Mouse (Mus musculus) ES-Bruce4 (cell line): ENCODE results near the gene Ccdc97. TPM values are rescaled to one million over a fixed set of nuclear protein-coding genes. Genes with fewer than 3 reads are reported as not detected.

Experiments used
- H3K27ac ChIP-seq: 2 replicates; pipeline ENCODE4 v1.5.1; 2012; ENCODE audit warnings: low read length, inconsistent platforms; ENCODE audit not compliant: insufficient read depth
- H3K27me3 ChIP-seq: 2 replicates; pipeline ENCODE4 v1.6.1; 2012; ENCODE audit warnings: mild to moderate bottlenecking, low read length, inconsistent platforms; ENCODE audit not compliant: control insufficient read depth, poor library complexity, insufficient read depth, severe bottlenecking
- H3K36me3 ChIP-seq: 2 replicates; pipeline ENCODE4 v1.6.1; 2012; ENCODE audit warnings: inconsistent platforms, mild to moderate bottlenecking, low read length, moderate library complexity; ENCODE audit not compliant: control insufficient read depth, poor library complexity, insufficient read depth, severe bottlenecking
- H3K4me1 ChIP-seq: one replicate; pipeline ENCODE4 v1.8.1; 2011; ENCODE audit warnings: low read length; ENCODE audit not compliant: control insufficient read depth, insufficient read depth
- H3K4me3 ChIP-seq: 2 replicates; pipeline ENCODE4 v1.5.1; 2011; ENCODE audit warnings: low read depth, mild to moderate bottlenecking, low read length
- H3K9ac ChIP-seq: 2 replicates; pipeline ENCODE4 v1.6.1; 2012; ENCODE audit warnings: low read depth, mild to moderate bottlenecking, inconsistent platforms; ENCODE audit not compliant: poor library complexity, severe bottlenecking
- H3K9me3 ChIP-seq: replicated peaks from 2 replicates; pipeline ENCODE4 v1.6.1; 2012; ENCODE audit warnings: mild to moderate bottlenecking, low read length, inconsistent platforms; ENCODE audit not compliant: control insufficient read depth, poor library complexity, insufficient read depth, severe bottlenecking
- CTCF ChIP-seq: IDR thresholded peaks from one replicate; pipeline ENCODE4 v1.8.1; 2011; ENCODE audit warnings: low read depth, low read length
- EP300 ChIP-seq: IDR thresholded peaks from 2 replicates; pipeline ENCODE4 v1.6.1; 2011; ENCODE audit warnings: low read depth, low read length; ENCODE audit not compliant: insufficient read depth
- POLR2A ChIP-seq: IDR thresholded peaks from one replicate; pipeline ENCODE4 v1.8.1; 2011; ENCODE audit warnings: low read length; ENCODE audit not compliant: insufficient read depth
- polyA plus RNA-seq: library from polyadenylated mRNA; stranded (reverse); fragments of >200 nt; gene quantifications from 2 replicates; pipeline ENCODE4 v1.2.4, GENCODE M21; 2011; ENCODE audit warnings: low read depth; ENCODE audit not compliant: missing spikeins, insufficient read depth, insufficient read length

Gene Ccdc97
- polyA plus RNA-seq, 1 experiment = 46.9 TPM

GRCm38 (mm10) chr7:25717478-25717877 lies 1.4 kb downstream of the Ccdc97 start:
- TF ChIP-seq POLR2A (no peak), CTCF (no peak), EP300 (no peak)
- Histone ChIP-seq H3K4me3 (no peak overlapping the region), H3K36me3 (peaks cover 11% of the 10 kb centered on the region), H3K27ac (no peak overlapping the region), H3K9ac (no peak overlapping the region), H3K27me3 (no peaks in the 10 kb centered on the region), H3K4me1 (no peaks in the 10 kb centered on the region), H3K9me3 (no peaks in the 10 kb centered on the region)

- H3K4me3 ChIP-seq = no peak overlapping the region
- no peaks in the 10 kb centered on the region for H3K9me3 ChIP-seq
- H3K27me3 ChIP-seq = no peaks in the 10 kb centered on the region
- H3K4me1 ChIP-seq = no peaks in the 10 kb centered on the region
- no peak overlapping the region for H3K9ac ChIP-seq
- H3K36me3 ChIP-seq = peaks cover 7% of the 10 kb centered on the region
- TF ChIP-seq EP300 (no peak), POLR2A (no peak), CTCF (no peak)
- H3K27ac ChIP-seq = no peak overlapping the region
These were observed 3.1 kb downstream of the Ccdc97 start for GRCm38 (mm10) chr7:25715731-25716271.

- H3K4me3 ChIP-seq = no peak overlapping the region
- no peaks in the 10 kb centered on the region for H3K27me3 ChIP-seq
- no peaks in the 10 kb centered on the region for H3K4me1 ChIP-seq
- H3K27ac ChIP-seq = no peak overlapping the region
- H3K9ac ChIP-seq = no peak overlapping the region
- TF ChIP-seq EP300 = no peak
- no peak for TF ChIP-seq POLR2A
- no peak for TF ChIP-seq CTCF
- peaks cover 7% of the 10 kb centered on the region for H3K36me3 ChIP-seq
- no peaks in the 10 kb centered on the region for H3K9me3 ChIP-seq
These were observed 4.3 kb downstream of the Ccdc97 start for GRCm38 (mm10) chr7:25714581-25714980.

GRCm38 (mm10) chr7:25712801-25713200 lies 6.1 kb downstream of the Ccdc97 start:
- Histone ChIP-seq H3K9ac (no peak overlapping the region), H3K36me3 (peaks cover 7% of the 10 kb centered on the region), H3K4me3 (no peak overlapping the region), H3K4me1 (no peaks in the 10 kb centered on the region), H3K27ac (no peak overlapping the region), H3K9me3 (no peaks in the 10 kb centered on the region), H3K27me3 (no peaks in the 10 kb centered on the region)
- no peak for TF ChIP-seq POLR2A
- TF ChIP-seq EP300 = no peak
- TF ChIP-seq CTCF = no peak

- Histone ChIP-seq H3K4me3 (no peak overlapping the region), H3K36me3 (peaks cover 7% of the 10 kb centered on the region), H3K9me3 (no peaks in the 10 kb centered on the region), H3K9ac (no peak overlapping the region), H3K27ac (no peak overlapping the region), H3K4me1 (no peaks in the 10 kb centered on the region), H3K27me3 (no peaks in the 10 kb centered on the region)
- no peak for TF ChIP-seq EP300
- TF ChIP-seq CTCF = no peak
- TF ChIP-seq POLR2A = no peak
These were observed 7.1 kb downstream of the Ccdc97 start for GRCm38 (mm10) chr7:25711731-25712197.

- no peaks in the 10 kb centered on the region for H3K4me1 ChIP-seq
- no peak overlapping the region for H3K9ac ChIP-seq
- no peak overlapping the region for H3K4me3 ChIP-seq
These were observed 7.7 kb downstream of the Ccdc97 start for GRCm38 (mm10) chr7:25711165-25711564.

More at GRCm38 (mm10) chr7:25711165-25711564, 7.7 kb downstream of the Ccdc97 start:
- Histone ChIP-seq H3K27ac (no peak overlapping the region), H3K36me3 (peaks cover 7% of the 10 kb centered on the region), H3K9me3 (no peaks in the 10 kb centered on the region), H3K27me3 (no peaks in the 10 kb centered on the region)
- TF ChIP-seq EP300 (no peak), POLR2A (no peak), CTCF (no peak)
